In the genomic region with DNA sequence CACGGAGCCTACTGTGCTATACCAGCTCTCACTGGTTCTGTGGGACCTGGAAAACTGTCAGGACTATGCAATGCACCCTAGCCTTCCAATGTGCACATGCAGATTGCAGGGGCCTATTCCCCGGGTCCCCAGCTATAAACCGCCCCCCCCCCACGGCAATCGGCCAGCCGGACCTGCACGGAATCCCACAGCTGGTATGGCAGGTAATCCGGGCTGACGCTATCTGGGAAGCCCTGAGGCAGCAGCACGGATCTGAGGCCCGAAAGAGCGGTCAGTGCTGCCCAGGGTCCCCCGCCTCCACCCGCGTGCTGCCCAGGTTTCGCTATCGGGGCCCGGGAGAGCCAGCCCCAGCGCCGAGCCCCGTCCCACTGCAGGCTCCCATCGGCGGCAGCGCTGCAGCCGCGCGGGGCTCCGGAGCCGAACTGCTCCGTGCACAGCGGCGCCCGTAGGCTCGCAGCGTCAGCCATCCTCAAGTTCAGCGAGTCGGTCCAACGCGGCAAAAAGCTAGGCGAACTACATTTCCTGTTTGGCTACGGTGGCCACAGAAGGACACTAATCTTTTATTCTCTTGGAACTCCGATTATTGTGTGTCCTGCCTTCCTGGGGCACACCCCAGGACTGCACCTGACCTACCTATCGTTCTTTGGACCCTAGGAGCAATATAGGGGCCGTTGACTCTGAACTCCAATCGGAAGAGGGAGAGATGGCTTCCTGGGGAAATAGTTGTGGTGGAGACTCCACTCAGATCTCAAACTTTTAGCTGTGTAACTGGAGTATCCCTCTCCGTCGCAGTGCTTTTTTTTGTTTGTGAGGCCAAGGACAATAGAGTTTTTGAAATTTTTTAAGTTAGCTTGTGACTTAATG, we compare ENCODE assay signal across 8 mouse cellular contexts. TPM values are rescaled to one million over a fixed set of nuclear protein-coding genes. Genes with fewer than 3 reads are reported as not detected.
DNase-seq lines count a peak whose midpoint lies in the region; ATAC-seq lines count a peak whose summit lies in the region.

A gene (minus strand): TSS at position 554 of the 864 bp plus-strand sequence.

- H3K36me3 ChIP-seq in megakaryocyte, embryonic 14.5 days (replicated peaks; ENCODE audit: low read length): peaks cover 28% of the 10 kb centered on the region

- H3K9me3 ChIP-seq in megakaryocyte, embryonic 14.5 days: no peaks in the 10 kb centered on the region

- peaks cover 9% of the 10 kb centered on the region for H3K27me3 ChIP-seq in megakaryocyte, embryonic 14.5 days (replicated peaks)

- peak within 1 kb of the TSS; percentile 97 for H3K4me3 ChIP-seq in megakaryocyte, embryonic 14.5 days (replicated peaks)

- peaks cover 34% of the 10 kb centered on the region for H3K4me1 ChIP-seq in megakaryocyte, embryonic 14.5 days

- ATAC-seq in activated CD4-positive, CD25-positive, alpha-beta regulatory T cell, adult 4 months: peak; percentile 77
- ATAC-seq in common myeloid progenitor, adult 5-6 weeks (replicated peaks; ENCODE audit: low read depth, poor library complexity, severe bottlenecking): peak; percentile 76
- peak; percentile 77 for ATAC-seq in inflammation-experienced regulatory T-cells, adult 6 months

- peak; percentile 66 for DNase-seq in gastrocnemius, postnatal 14 days
- peak; percentile 16 to 77 for DNase-seq in left cerebral cortex, adult 9 months (ENCODE audit: low spot score in 2 of 2)
- DNase-seq in right cerebral cortex, adult 2 months (ENCODE audit: low spot score in 2 of 2): peak; percentile 83 to 85
- peak; percentile 69 for DNase-seq in urinary bladder, postnatal 25 days (ENCODE audit: low spot score)

- intact Hi-C loops in gastrocnemius, postnatal 14 days (cut with DNase I; ENCODE audit: low total_unique reads): loop anchor here (5.0 kb wide), 1 partner anchor 61 kb away; a partner anchor contains a TSS

RNA-seq across cellular contexts. Expression of the gene that starts here (rescaled TPM):
- 10 to 100 TPM in 1 of 2 experiments, 1 to 10 TPM in 1; 7.8 to 10.1 TPM for polyA plus RNA-seq in activated CD4-positive, CD25-positive, alpha-beta regulatory T cell, adult 4 months (2017; shearing (Covaris generic))
- total RNA-seq in common myeloid progenitor, adult 5-6 weeks (2017): 20.4 and 30.5 TPM in 2 replicates
- 1 to 10 TPM; 4.7 to 5.6 TPM for total RNA-seq in gastrocnemius, postnatal 14 days (2021)
- 1 to 10 TPM; 5.4 to 8.6 (median 7.3) TPM for polyA plus RNA-seq in inflammation-experienced regulatory T-cells, adult 6 months (2017; shearing (Covaris generic))
- 17.4 and 21.3 TPM in 2 replicates for polyA plus RNA-seq in megakaryocyte, embryonic 14.5 days (2012; ENCODE audit: insufficient read depth, low replicate concordance)

Comparison
In these comparisons a context has a peak if more than half of its experiments do, and no peak if none do; other contexts are left out.
1. Peak in every context shown above with its lines: DNase-seq, ATAC-seq and H3K4me3 ChIP-seq.